15 mouse cellular contexts compared by ENCODE assay signal in the genomic region with DNA sequence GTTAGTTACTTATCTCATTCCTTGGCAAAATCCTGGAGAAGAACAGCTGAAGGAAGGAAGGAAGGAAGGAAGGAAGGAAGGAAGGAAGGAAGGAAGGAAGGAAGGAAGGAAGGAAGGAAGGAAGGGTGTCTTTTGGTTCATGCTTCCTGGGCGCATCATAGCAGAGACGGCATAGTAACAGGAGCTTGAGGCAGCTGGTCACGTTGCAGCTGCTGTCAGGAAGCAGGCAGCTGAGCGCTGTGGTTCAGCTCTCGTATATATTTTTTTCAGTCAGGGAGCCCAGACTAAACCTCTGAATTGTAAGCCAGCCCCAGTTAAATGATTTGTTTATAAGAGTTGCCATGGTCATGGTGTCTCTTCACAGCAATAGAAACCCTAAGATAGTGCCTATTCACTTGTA.
"Had no signal": no experiment of that assay in that cellular context is flagged by ENCODE, and none has a peak within 500 bp of the region (broad histone marks: within the 10 kb centered on the region; RNA-seq: fewer than 3 reads in every experiment).

No protein-coding gene starts in this region.

- H3K36me3 ChIP-seq: neural tube, embryonic 12.5 days; neural tube, embryonic 13.5 days; neural tube, embryonic 15.5 days; stomach, embryonic 15.5 days had no signal

- H3K27me3 ChIP-seq: neural tube, embryonic 12.5 days; neural tube, embryonic 13.5 days; neural tube, embryonic 15.5 days; stomach, embryonic 15.5 days had no signal

- H3K4me3 ChIP-seq: neural tube, embryonic 12.5 days; neural tube, embryonic 13.5 days; neural tube, embryonic 15.5 days; stomach, embryonic 15.5 days had no signal

- DNase-seq: retina, postnatal 1 day; right cerebral cortex, adult 18-20 months; right cerebral cortex, postnatal 14 days; right cerebral cortex, postnatal 25 days; right cerebral cortex, postnatal 4 days; spleen, adult 18-20 months; thymus, adult 18-20 months; thymus, adult 2 months; thymus, postnatal 25 days; thymus, postnatal 36 days; thymus, postnatal 4 days had no signal

- H3K4me2 ChIP-seq: neural tube, embryonic 12.5 days; neural tube, embryonic 13.5 days; neural tube, embryonic 15.5 days; stomach, embryonic 15.5 days had no signal
